Mouse (Mus musculus) forebrain, embryonic 16.5 days (tissue): ENCODE results near the gene Zmat5. TPM values are rescaled to one million over a fixed set of nuclear protein-coding genes. Genes with fewer than 3 reads are reported as not detected.

Experiments
- ATAC-seq: fragments of 200-750 bp; cut with Nextera tagmentation; 2 replicates; pipeline ENCODE4 v1.8.0; 2017; ENCODE audit warnings: mild to moderate bottlenecking, moderate library complexity
- H3K27ac ChIP-seq: fragments of 300-500 bp; sonication (generic); 2 replicates; pipeline ENCODE4 v1.5.1; 2014; ENCODE audit warnings: low read length, control low read depth
- H3K27me3 ChIP-seq: fragments of 300-500 bp; sonication (generic); replicated peaks from 2 replicates; pipeline ENCODE4 v1.6.1; 2014; ENCODE audit warnings: low read length; ENCODE audit not compliant: control insufficient read depth, insufficient read depth
- H3K36me3 ChIP-seq: fragments of 300-500 bp; sonication (generic); 2 replicates; pipeline ENCODE4 v1.6.1; 2014; ENCODE audit not compliant: control insufficient read depth, insufficient read depth
- H3K4me1 ChIP-seq: fragments of 300-500 bp; sonication (generic); replicated peaks from 2 replicates; pipeline ENCODE4 v1.6.1; 2014; ENCODE audit warnings: low read length; ENCODE audit not compliant: control insufficient read depth, insufficient read depth
- H3K4me2 ChIP-seq: fragments of 300-500 bp; sonication (generic); 2 replicates; pipeline ENCODE4 v1.6.1; 2014; ENCODE audit warnings: mild to moderate bottlenecking, low read length, control low read depth
- H3K4me3 ChIP-seq: fragments of 300-500 bp; sonication (generic); replicated peaks from 2 replicates; pipeline ENCODE4 v1.5.1; 2014; ENCODE audit warnings: mild to moderate bottlenecking, low read length, control low read depth
- H3K9ac ChIP-seq: fragments of 300-500 bp; sonication (generic); replicated peaks from 2 replicates; pipeline ENCODE4 v1.6.1; 2014; ENCODE audit warnings: low read depth, low read length, control low read depth
- H3K9me3 ChIP-seq: fragments of 300-500 bp; sonication (generic); 2 replicates; pipeline ENCODE4 v1.6.1; 2016; ENCODE audit warnings: low read length; ENCODE audit not compliant: control insufficient read depth
- WGBS: fragments of 180-500 bp; shearing (Covaris S2); extraction: QIAGEN DNeasy Blood & Tissue Kit; methylation state at CpG from one replicate; pipeline ENCODE4 v1.1.7; 2014; 5-methylcytosine and 5-hydroxymethylcytosine counted together
- polyA plus RNA-seq: library from polyadenylated mRNA; unstranded; fragments of >200 nt; fragmentation: Nextera tagmentation; extraction: Ambion mirVana; gene quantifications from 2 replicates; pipeline ENCODE4 v1.2.1, GENCODE M21; 2015

Gene Zmat5
- polyA plus RNA-seq, 1 experiment from 2014 or later: 75.5 TPM

DNA sequence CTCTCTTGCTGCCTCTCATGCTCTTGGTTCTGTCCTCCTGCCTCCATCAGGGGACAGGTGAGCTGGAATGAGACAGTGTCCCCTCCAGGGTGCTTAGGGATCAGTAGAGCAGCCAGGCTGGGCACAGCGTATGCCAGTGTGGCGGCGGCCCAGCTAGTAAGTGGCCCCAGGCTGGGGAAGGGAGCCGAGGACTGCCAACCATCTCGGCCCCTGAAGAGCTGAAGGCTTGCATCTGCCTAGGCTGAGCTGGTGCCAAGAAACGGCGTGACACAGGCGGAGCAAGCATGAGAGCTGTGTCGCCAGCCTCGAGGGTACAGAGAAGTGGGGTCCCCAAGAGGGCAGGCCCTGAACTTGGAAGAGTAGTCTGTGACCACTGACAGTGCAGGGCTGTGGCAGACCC, 33.2 kb downstream of the Zmat5 start:
- H3K4me3 ChIP-seq: no peak overlapping the region
- WGBS: 53% methylated on average over 10 of the region's 10 CpGs
- peak; percentile 57 for ATAC-seq
- H3K27me3 ChIP-seq: no peaks in the 10 kb centered on the region
- no peak overlapping the region for H3K9ac ChIP-seq
- H3K36me3 ChIP-seq: no peaks in the 10 kb centered on the region
- no peak overlapping the region for H3K4me2 ChIP-seq
- no peak overlapping the region for H3K27ac ChIP-seq
- peaks cover 8% of the 10 kb centered on the region for H3K4me1 ChIP-seq
- H3K9me3 ChIP-seq: no peaks in the 10 kb centered on the region

DNA sequence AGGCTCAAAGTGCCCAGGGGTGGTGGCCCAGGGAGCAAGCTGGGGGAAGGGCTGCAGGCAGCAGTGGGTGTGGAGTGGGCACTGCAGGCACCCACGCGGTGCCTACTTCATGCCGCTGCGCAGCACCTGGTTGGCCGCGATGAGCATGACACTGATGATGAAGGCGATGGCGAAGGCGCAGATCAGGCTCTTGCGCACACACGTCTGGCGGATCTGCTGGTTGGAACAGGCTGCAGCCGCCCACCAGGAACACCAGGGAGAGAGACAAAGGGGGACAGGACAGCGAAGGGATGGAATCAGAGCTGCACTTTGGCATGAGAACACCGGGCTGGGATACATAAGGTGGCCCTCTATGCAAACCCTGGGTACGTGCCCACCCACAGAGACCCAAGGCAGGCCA, 34.2 kb downstream of the Zmat5 start:
- no peak for ATAC-seq
- Histone ChIP-seq H3K9ac (no peak overlapping the region), H3K9me3 (no peaks in the 10 kb centered on the region), H3K27me3 (0 out of 2 replicates have a peak, but pooled peaks cover 1% of the 10 kb centered on the region), H3K36me3 (no peaks in the 10 kb centered on the region), H3K27ac (no peak overlapping the region), H3K4me2 (no peak overlapping the region), H3K4me1 (peaks cover 8% of the 10 kb centered on the region), H3K4me3 (no peak overlapping the region)
- WGBS: 94% methylated on average over 16 of the region's 16 CpGs

DNA sequence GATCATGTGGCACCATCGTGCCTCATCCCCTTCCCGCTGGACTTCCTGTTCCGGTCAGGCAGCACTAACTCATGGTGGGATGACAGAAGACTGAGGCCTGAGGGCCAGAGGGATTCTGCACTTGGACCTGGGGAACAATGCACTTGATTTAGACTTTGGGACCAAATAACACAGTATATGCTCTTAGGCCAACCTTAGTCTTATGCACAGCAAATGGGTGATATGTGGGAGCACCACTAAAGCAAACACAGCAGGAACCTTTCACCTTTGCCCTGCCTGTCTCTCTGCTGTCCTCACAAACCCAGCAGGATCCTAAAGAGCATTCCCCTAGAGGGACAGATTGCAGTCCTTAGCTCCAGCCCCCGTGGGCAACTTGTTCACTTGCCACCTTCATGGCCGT, 36.3 kb downstream of the Zmat5 start:
- Histone ChIP-seq H3K4me2 (no peak overlapping the region), H3K4me3 (no peak overlapping the region), H3K9me3 (no peaks in the 10 kb centered on the region), H3K4me1 (peaks cover 12% of the 10 kb centered on the region), H3K27me3 (peaks cover 16% of the 10 kb centered on the region), H3K36me3 (no peaks in the 10 kb centered on the region), H3K27ac (no peak overlapping the region), H3K9ac (no peak overlapping the region)
- WGBS: 66% methylated on average over 5 of the region's 5 CpGs
- no peak for ATAC-seq

GRCm38 (mm10) chr11:4744691-4745090, 40.2 kb downstream of the Zmat5 start:
- H3K9ac ChIP-seq: no peak overlapping the region
- peaks cover 38% of the 10 kb centered on the region for H3K27me3 ChIP-seq
- no peak overlapping the region for H3K27ac ChIP-seq
- H3K36me3 ChIP-seq: no peaks in the 10 kb centered on the region
- no peak for ATAC-seq
- no peaks in the 10 kb centered on the region for H3K9me3 ChIP-seq
- WGBS: 65% methylated on average over 6 of the region's 6 CpGs
- H3K4me1 ChIP-seq: peaks cover 17% of the 10 kb centered on the region
- no peak overlapping the region for H3K4me2 ChIP-seq
- H3K4me3 ChIP-seq: no peak overlapping the region

DNA sequence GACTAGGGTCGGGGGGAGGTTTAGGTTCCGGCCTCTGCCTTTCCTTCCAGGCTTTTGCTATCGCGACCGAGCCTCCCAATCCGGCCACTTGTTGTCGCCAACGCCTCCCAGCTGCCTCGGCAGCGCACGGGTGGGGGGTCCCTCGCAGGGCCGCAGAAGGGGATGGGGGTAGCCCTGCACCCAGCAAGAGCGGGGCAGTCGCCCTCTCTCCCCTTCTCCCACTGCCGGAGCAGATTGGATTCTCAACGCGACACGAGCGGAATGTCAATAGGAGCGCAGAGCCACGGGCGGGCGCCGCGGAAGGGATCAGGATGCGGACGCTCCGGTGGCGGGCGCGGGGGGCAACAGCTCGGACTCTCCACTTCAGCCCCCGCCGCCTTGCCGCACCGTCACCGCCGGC, 41.5 kb downstream of the Zmat5 start:
- H3K4me1 ChIP-seq: peaks cover 19% of the 10 kb centered on the region
- H3K27ac ChIP-seq: no peak overlapping the region
- 1% methylated on average over 36 of the region's 39 CpGs for WGBS
- H3K36me3 ChIP-seq: no peaks in the 10 kb centered on the region
- H3K9me3 ChIP-seq: no peaks in the 10 kb centered on the region
- peak overlapping the region; percentile 98 for H3K4me2 ChIP-seq
- no peak for ATAC-seq
- H3K9ac ChIP-seq: peak overlapping the region; percentile 56
- peaks cover 42% of the 10 kb centered on the region for H3K27me3 ChIP-seq
- H3K4me3 ChIP-seq: peak overlapping the region; percentile 58

GRCm38 (mm10) chr11:4746733-4747132, 42.3 kb downstream of the Zmat5 start, which contains the start of gene Cabp7:
Gene Cabp7 (minus strand): TSS chr11:4746778.
- Histone ChIP-seq H3K27me3 (peaks cover 42% of the 10 kb centered on the region), H3K4me3 (peak within 1 kb of the TSS; percentile 58), H3K36me3 (no peaks in the 10 kb centered on the region), H3K9ac (peak within 1 kb of the TSS; percentile 56), H3K9me3 (no peaks in the 10 kb centered on the region), H3K27ac (no peak within 1 kb of the TSS), H3K4me1 (peaks cover 19% of the 10 kb centered on the region), H3K4me2 (peak within 1 kb of the TSS; percentile 98)
- ATAC-seq: peak; percentile 34
- WGBS: 0% methylated on average over 49 of the region's 73 CpGs

GRCm38 (mm10) chr11:4747285-4747684, 42.8 kb downstream of the Zmat5 start:
- peaks cover 42% of the 10 kb centered on the region for H3K27me3 ChIP-seq
- H3K9me3 ChIP-seq: no peaks in the 10 kb centered on the region
- no peak; the same call in 1 of the 2 replicates for ATAC-seq
- peak overlapping the region; percentile 56 for H3K9ac ChIP-seq
- H3K36me3 ChIP-seq: no peaks in the 10 kb centered on the region
- 2% methylated on average over 11 of the region's 12 CpGs for WGBS
- H3K27ac ChIP-seq: no peak overlapping the region
- H3K4me1 ChIP-seq: peaks cover 19% of the 10 kb centered on the region
- peak overlapping the region; percentile 58 for H3K4me3 ChIP-seq
- H3K4me2 ChIP-seq: peak overlapping the region; percentile 98

DNA sequence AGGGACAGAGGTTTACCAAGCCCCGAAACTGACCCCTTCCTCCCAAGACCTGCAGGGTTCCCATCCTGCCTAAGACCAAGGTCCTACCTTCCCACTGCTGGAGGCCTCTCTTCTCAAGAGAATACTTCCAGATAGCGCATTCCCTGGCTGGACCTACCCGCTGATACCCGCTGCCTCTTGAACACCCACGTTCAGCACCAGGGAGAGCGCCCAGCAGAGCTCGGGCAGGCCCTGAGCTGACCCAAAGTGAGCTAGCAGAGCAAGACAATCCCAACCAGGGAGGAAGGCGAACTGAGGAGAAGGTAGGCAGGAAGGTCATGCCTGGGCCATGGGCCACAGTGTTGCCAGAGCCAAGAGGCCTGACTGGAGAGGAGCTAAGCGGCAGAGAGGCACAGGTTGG, 45.8 kb downstream of the Zmat5 start:
- ATAC-seq: no peak
- WGBS: 6% methylated on average over 9 of the region's 9 CpGs
- Histone ChIP-seq H3K4me3 (no peak overlapping the region), H3K9me3 (peaks cover 4% of the 10 kb centered on the region; the same call in 1 of the 2 replicates), H3K4me1 (peaks cover 19% of the 10 kb centered on the region), H3K4me2 (no peak overlapping the region), H3K9ac (no peak overlapping the region), H3K36me3 (no peaks in the 10 kb centered on the region), H3K27me3 (peaks cover 30% of the 10 kb centered on the region), H3K27ac (no peak overlapping the region)

DNA sequence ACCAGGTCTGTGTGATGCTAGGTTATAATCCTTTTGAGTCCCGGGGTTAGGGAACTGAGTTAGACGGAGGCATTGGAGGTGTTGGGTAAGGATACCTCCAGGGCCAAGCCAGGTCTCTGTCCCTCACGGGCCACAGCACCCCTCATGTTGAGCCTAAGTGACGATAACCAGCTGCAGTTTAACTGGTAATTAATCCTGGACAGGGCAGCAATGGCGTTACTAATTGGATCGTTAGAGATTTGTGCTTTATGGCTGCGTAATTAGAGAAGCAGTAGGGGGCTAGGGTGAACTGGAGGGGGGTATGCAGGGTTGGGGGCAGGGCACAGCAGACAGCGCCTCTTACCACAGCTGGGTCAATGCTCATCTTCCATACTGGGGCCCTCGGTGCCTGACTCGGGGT, 48.4 kb downstream of the Zmat5 start:
- H3K27ac ChIP-seq: no peak overlapping the region
- H3K36me3 ChIP-seq: no peaks in the 10 kb centered on the region
- ATAC-seq: no peak
- peaks cover 4% of the 10 kb centered on the region; the same call in 1 of the 2 replicates for H3K9me3 ChIP-seq
- WGBS: 9% methylated on average over 10 of the region's 10 CpGs
- H3K4me2 ChIP-seq: no peak overlapping the region
- no peak overlapping the region for H3K4me3 ChIP-seq
- no peak overlapping the region for H3K9ac ChIP-seq
- H3K4me1 ChIP-seq: peaks cover 2% of the 10 kb centered on the region; the same call in 1 of the 2 replicates
- H3K27me3 ChIP-seq: peaks cover 14% of the 10 kb centered on the region

- Histone ChIP-seq H3K4me1 (peaks cover 2% of the 10 kb centered on the region; the same call in 1 of the 2 replicates), H3K9me3 (peaks cover 4% of the 10 kb centered on the region; the same call in 1 of the 2 replicates), H3K27ac (no peak overlapping the region), H3K4me3 (no peak overlapping the region), H3K36me3 (no peaks in the 10 kb centered on the region), H3K9ac (no peak overlapping the region), H3K4me2 (no peak overlapping the region), H3K27me3 (peaks cover 6% of the 10 kb centered on the region; the same call in 1 of the 2 replicates)
- 94% methylated on average over 3 of the region's 3 CpGs for WGBS
- ATAC-seq: no peak
Measured at GRCm38 (mm10) chr11:4754036-4754435, 49.6 kb downstream of the Zmat5 start.
